Mouse (Mus musculus): ENCODE measurements around the gene Sirpa.

DNA sequence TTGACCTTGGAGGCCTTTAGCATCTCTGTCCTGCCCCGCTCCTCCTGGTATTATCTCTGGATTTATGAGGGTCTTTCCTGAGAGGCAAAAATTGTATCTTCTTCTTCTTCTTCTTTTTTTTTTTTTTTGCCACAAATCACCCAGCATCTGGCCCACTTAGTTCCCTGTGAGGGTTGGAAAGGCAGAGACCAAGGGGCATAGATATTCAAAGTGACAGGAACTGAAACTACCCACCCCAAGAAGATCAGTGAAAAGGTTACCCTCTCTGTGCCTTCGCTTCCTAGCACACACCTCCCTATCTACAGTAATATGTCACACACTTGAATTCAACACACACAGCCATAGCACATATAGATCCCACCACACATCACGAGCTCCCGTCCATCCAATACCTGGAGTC lies 17.5 kb upstream of the Sirpa start:
- no peak for TF ChIP-seq POLR2A (IDR thresholded peaks at IDR 0.05; ENCODE audit: control insufficient read depth, low read depth, low read length)
- TF ChIP-seq CTCF (IDR thresholded peaks at IDR 0.05; ENCODE audit: control insufficient read depth, insufficient read depth, insufficient replicate concordance, low read depth, low read length), result no peak
